8 mouse cellular contexts compared by ENCODE assay signal in the genomic region with DNA sequence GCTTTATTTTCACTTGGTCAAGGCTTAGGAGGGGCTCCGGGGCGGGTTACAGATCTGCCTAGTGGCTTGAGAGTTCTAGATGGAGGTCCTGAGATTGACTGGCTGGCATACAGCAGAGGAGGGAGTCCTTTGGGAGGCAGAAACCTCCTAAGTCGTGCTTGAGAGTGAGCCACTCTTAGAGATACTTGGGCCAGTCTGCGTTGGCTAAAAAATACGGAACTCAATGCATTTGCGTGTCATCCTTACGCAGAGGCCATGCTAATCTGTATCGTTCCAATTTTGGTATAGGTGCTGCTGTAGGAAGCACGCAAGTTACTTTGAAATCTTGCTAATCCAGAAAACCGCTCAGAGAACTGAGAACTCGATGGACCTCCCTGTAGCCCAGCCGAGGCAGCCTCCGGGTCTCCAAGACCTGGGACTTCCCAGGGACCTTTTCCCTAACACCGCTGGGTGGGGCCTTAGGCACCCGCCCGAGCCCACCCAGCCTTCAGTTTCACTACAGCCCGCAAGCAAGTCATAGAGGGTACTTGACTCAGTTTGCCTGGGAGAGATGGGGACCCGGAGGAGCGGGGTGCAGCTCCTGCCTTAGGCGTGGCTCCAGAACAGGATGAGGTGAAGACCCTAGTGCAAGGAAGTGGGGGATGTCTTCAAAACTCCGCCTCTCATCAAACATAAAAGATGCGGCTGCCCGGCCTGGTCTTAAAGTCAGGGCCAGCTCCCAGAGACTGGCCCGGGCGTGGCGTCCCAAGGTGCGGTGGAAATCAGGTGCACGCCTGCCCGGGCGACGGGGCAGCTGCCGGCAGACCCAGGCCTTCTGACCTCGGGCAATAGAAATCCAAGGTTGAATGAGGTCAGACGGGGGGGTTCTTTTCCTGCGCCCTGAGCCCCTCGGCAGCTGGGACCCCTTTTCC. TPM values are rescaled to one million over a fixed set of nuclear protein-coding genes. Genes with fewer than 3 reads are reported as not detected.
DNase-seq lines count a peak whose midpoint lies in the region; ATAC-seq lines count a peak whose summit lies in the region.

No protein-coding gene starts in this region.

- ATAC-seq in lung, embryonic 15.5 days (ENCODE audit: borderline replicate concordance, extremely low read depth, low FRiP score, low TSS enrichment) = no peak
- ATAC-seq in embryonic facial prominence, embryonic 13.5 days (ENCODE audit: insufficient number of reproducible peaks, insufficient read depth, low FRiP score, low TSS enrichment, low read depth) = no peak
- no peak for ATAC-seq in intestine, embryonic 15.5 days

- no peaks in the 10 kb centered on the region for H3K27me3 ChIP-seq in lung, embryonic 15.5 days
- H3K27me3 ChIP-seq in embryonic facial prominence, embryonic 13.5 days = no peaks in the 10 kb centered on the region
- H3K27me3 ChIP-seq in intestine, embryonic 15.5 days (replicated peaks) = no peaks in the 10 kb centered on the region

- H3K9ac ChIP-seq in lung, embryonic 15.5 days = peak overlapping the region; percentile 97
- peak overlapping the region; percentile 91 for H3K9ac ChIP-seq in embryonic facial prominence, embryonic 13.5 days
- peak overlapping the region; percentile 96 for H3K9ac ChIP-seq in intestine, embryonic 15.5 days

- peaks cover 56% of the 10 kb centered on the region for H3K4me1 ChIP-seq in lung, embryonic 15.5 days
- H3K4me1 ChIP-seq in embryonic facial prominence, embryonic 13.5 days = peaks cover 51% of the 10 kb centered on the region
- H3K4me1 ChIP-seq in intestine, embryonic 15.5 days (replicated peaks) = peaks cover 45% of the 10 kb centered on the region

- no peak for DNase-seq in lung, postnatal 4 days
- DNase-seq in neural tube, embryonic 10.5 days (ENCODE audit: extremely low spot score, low spot score) = peak; percentile 49
- DNase-seq in frontal cortex, postnatal 10 days (ENCODE audit: low spot score in 2 of 2) = no peak
- DNase-seq in layer of hippocampus, adult 18-20 months (ENCODE audit: low spot score in 2 of 2) = no peak
- DNase-seq in frontal cortex, postnatal 14 days (ENCODE audit: low spot score in 2 of 2) = no peak

- no peaks in the 10 kb centered on the region for H3K36me3 ChIP-seq in lung, embryonic 15.5 days
- H3K36me3 ChIP-seq in embryonic facial prominence, embryonic 13.5 days = no peaks in the 10 kb centered on the region
- H3K36me3 ChIP-seq in intestine, embryonic 15.5 days = no peaks in the 10 kb centered on the region

- H3K27ac ChIP-seq in lung, embryonic 15.5 days = peak overlapping the region; percentile 97
- peak overlapping the region; percentile 88 for H3K27ac ChIP-seq in embryonic facial prominence, embryonic 13.5 days
- peak overlapping the region; percentile 97 for H3K27ac ChIP-seq in intestine, embryonic 15.5 days

- WGBS in lung, embryonic 15.5 days = 3% methylated on average over 36 of the region's 36 CpGs
- WGBS in embryonic facial prominence, embryonic 13.5 days = 4% methylated on average over 36 of the region's 36 CpGs
- 3% methylated on average over 36 of the region's 36 CpGs for whole genome bisulfite sequencing in intestine, embryonic 15.5 days

- no peaks in the 10 kb centered on the region for H3K9me3 ChIP-seq in lung, embryonic 15.5 days
- H3K9me3 ChIP-seq in embryonic facial prominence, embryonic 13.5 days = no peaks in the 10 kb centered on the region
- H3K9me3 ChIP-seq in intestine, embryonic 15.5 days = no peaks in the 10 kb centered on the region

- H3K4me3 ChIP-seq in lung, embryonic 15.5 days = peak overlapping the region; percentile 87
- H3K4me3 ChIP-seq in embryonic facial prominence, embryonic 13.5 days = peak overlapping the region; percentile 92
- H3K4me3 ChIP-seq in intestine, embryonic 15.5 days (replicated peaks) = peak overlapping the region; percentile 98

- H3K4me2 ChIP-seq in lung, embryonic 15.5 days = peak overlapping the region; percentile 84
- H3K4me2 ChIP-seq in embryonic facial prominence, embryonic 13.5 days = peak overlapping the region; percentile 94
- H3K4me2 ChIP-seq in intestine, embryonic 15.5 days (replicated peaks) = peak overlapping the region; percentile 73

RNA-seq across cellular contexts. Expression of a gene that starts 1.3 kb away (rescaled TPM):
- polyA plus RNA-seq in lung, embryonic 15.5 days (2015; fragmentation: Nextera tagmentation; extraction: Ambion mirVana) = 62.5 and 67.7 TPM in 2 replicates
- polyA plus RNA-seq in embryonic facial prominence, embryonic 13.5 days (2015; fragmentation: Nextera tagmentation; extraction: Ambion mirVana) = 36.2 and 41.0 TPM in 2 replicates
- polyA plus RNA-seq in intestine, embryonic 15.5 days (2015; fragmentation: Nextera tagmentation; extraction: Ambion mirVana) = 51.6 and 52.9 TPM in 2 replicates
- total RNA-seq in layer of hippocampus, adult 18-20 months (2021) = 10 to 100 TPM; 86.7 to 88.3 TPM
